Mouse (Mus musculus): ENCODE measurements around the gene Prrc2b. TPM values are rescaled to one million over a fixed set of nuclear protein-coding genes. Genes with fewer than 3 reads are reported as not detected.

Gene Prrc2b
- polyA plus RNA-seq, 1 experiment from 2014 or later, result 49.7 TPM

- no peaks in the 10 kb centered on the region for H3K4me1 ChIP-seq (ENCODE audit: control insufficient read depth, insufficient read depth, low read depth, low read length)
- no peak overlapping the region for H3K27ac ChIP-seq (ENCODE audit: low read depth, low read length)
- H3K4me3 ChIP-seq (ENCODE audit: low read length), result no peak overlapping the region
- no peak overlapping the region for H3K9ac ChIP-seq (ENCODE audit: low read depth, low read length)
- H3K27me3 ChIP-seq (replicated peaks; ENCODE audit: control insufficient read depth, insufficient read depth, low read length), result no peaks in the 10 kb centered on the region
- H3K9me3 ChIP-seq (ENCODE audit: control insufficient read depth, low read length), result no peaks in the 10 kb centered on the region
- WGBS, result 81% methylated on average over 11 of the region's 11 CpGs
- no peak overlapping the region for H3K4me2 ChIP-seq (ENCODE audit: low read length)
- peaks cover 98% of the 10 kb centered on the region for H3K36me3 ChIP-seq (ENCODE audit: control insufficient read depth, insufficient read depth, low read length)
- no peak for ATAC-seq
Observed at GRCm38 (mm10) chr2:32218541-32219334, 67.9 kb downstream of the Prrc2b start.

- Histone ChIP-seq H3K4me3 (ENCODE audit: low read length) (no peak overlapping the region), H3K9me3 (ENCODE audit: control insufficient read depth, low read length) (no peaks in the 10 kb centered on the region), H3K27ac (ENCODE audit: low read depth, low read length) (no peak overlapping the region), H3K4me1 (ENCODE audit: control insufficient read depth, insufficient read depth, low read depth, low read length) (no peaks in the 10 kb centered on the region), H3K27me3 (replicated peaks; ENCODE audit: control insufficient read depth, insufficient read depth, low read length) (no peaks in the 10 kb centered on the region), H3K9ac (ENCODE audit: low read depth, low read length) (no peak overlapping the region), H3K36me3 (ENCODE audit: control insufficient read depth, insufficient read depth, low read length) (peaks cover 98% of the 10 kb centered on the region), H3K4me2 (ENCODE audit: low read length) (no peak overlapping the region)
- ATAC-seq, result no peak
- WGBS, result 93% methylated on average over 14 of the region's 14 CpGs
Observed at GRCm38 (mm10) chr2:32219501-32219900, 68.6 kb downstream of the Prrc2b start.

DNA sequence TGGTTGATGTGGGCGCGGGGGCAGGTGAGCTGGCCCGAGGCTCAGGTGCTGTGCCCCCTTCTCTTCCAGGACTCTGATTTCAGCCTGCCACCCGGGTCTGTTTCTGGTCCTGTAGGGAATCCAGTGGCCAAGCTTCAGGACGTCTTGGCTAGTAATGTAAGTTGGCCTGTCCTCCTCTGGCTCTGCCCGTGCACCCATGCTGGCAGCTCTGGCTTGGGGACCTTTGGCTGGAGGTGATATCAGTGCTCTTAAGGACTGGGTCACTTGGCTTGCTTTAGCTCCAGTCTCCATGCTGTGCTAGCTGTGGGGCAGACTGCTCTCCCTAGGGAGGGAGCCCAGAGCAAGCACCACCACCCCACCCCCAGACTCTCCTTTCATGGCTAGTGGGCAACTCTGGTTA is 69.1 kb downstream of the Prrc2b start:
- Histone ChIP-seq H3K4me1 (ENCODE audit: control insufficient read depth, insufficient read depth, low read depth, low read length) (no peaks in the 10 kb centered on the region), H3K4me2 (ENCODE audit: low read length) (no peak overlapping the region), H3K9me3 (ENCODE audit: control insufficient read depth, low read length) (no peaks in the 10 kb centered on the region), H3K9ac (ENCODE audit: low read depth, low read length) (no peak overlapping the region), H3K27me3 (replicated peaks; ENCODE audit: control insufficient read depth, insufficient read depth, low read length) (no peaks in the 10 kb centered on the region), H3K4me3 (ENCODE audit: low read length) (no peak overlapping the region), H3K27ac (ENCODE audit: low read depth, low read length) (no peak overlapping the region), H3K36me3 (ENCODE audit: control insufficient read depth, insufficient read depth, low read length) (peaks cover 94% of the 10 kb centered on the region)
- no peak for ATAC-seq
- whole genome bisulfite sequencing, result 95% methylated on average over 6 of the region's 6 CpGs

DNA sequence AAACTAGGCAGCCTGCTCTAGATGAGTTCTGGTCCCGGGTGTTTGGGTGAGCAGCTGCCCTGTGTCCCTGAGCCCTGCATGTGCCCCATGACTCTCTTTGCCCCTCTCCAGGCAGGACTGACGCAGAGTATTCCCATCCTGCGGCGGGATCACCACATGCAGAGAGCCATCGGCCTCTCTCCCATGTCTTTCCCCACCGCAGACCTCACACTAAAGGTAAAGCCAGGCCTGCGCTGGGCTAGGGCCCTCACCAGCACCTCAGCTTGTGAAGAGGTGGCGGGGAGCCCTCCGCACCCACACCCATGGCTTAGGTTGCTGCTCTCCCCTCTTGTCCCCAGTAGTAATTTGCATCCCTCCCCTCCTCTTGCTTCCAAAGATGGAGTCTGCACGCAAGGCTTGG is 70.1 kb downstream of the Prrc2b start:
- 92% methylated on average over 10 of the region's 10 CpGs for WGBS
- no peak for ATAC-seq
- Histone ChIP-seq H3K27ac (ENCODE audit: low read depth, low read length) (no peak overlapping the region), H3K9me3 (ENCODE audit: control insufficient read depth, low read length) (no peaks in the 10 kb centered on the region), H3K4me1 (ENCODE audit: control insufficient read depth, insufficient read depth, low read depth, low read length) (no peaks in the 10 kb centered on the region), H3K4me3 (ENCODE audit: low read length) (no peak overlapping the region), H3K27me3 (replicated peaks; ENCODE audit: control insufficient read depth, insufficient read depth, low read length) (no peaks in the 10 kb centered on the region), H3K4me2 (ENCODE audit: low read length) (no peak overlapping the region), H3K9ac (ENCODE audit: low read depth, low read length) (no peak overlapping the region), H3K36me3 (ENCODE audit: control insufficient read depth, insufficient read depth, low read length) (peaks cover 94% of the 10 kb centered on the region)

DNA sequence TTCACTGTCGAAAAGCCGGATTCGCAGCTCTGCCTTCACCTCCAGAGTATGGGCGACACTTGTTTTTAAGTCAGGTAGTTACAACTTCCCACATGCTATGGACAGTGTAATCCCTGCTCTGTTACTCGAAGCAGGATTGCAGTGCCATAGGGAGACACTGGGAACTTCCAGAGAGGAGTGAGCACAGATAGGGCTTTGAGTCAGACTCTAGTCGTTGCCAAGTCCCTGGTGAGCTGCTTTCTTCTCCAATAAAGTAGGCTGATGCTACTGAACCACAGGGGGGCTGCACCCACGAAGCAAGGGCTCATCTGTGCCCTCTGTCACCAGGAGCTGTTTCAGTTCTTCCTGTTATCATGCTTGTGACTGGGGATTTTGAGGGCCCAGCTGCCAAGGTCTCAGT is 70.7 kb downstream of the Prrc2b start:
- Histone ChIP-seq H3K4me1 (ENCODE audit: control insufficient read depth, insufficient read depth, low read depth, low read length) (no peaks in the 10 kb centered on the region), H3K27me3 (replicated peaks; ENCODE audit: control insufficient read depth, insufficient read depth, low read length) (no peaks in the 10 kb centered on the region), H3K27ac (ENCODE audit: low read depth, low read length) (no peak overlapping the region), H3K9me3 (ENCODE audit: control insufficient read depth, low read length) (no peaks in the 10 kb centered on the region), H3K9ac (ENCODE audit: low read depth, low read length) (no peak overlapping the region), H3K36me3 (ENCODE audit: control insufficient read depth, insufficient read depth, low read length) (peaks cover 94% of the 10 kb centered on the region), H3K4me3 (ENCODE audit: low read length) (no peak overlapping the region), H3K4me2 (ENCODE audit: low read length) (no peak overlapping the region)
- WGBS, result 90% methylated on average over 7 of the region's 7 CpGs
- ATAC-seq, result no peak

DNA sequence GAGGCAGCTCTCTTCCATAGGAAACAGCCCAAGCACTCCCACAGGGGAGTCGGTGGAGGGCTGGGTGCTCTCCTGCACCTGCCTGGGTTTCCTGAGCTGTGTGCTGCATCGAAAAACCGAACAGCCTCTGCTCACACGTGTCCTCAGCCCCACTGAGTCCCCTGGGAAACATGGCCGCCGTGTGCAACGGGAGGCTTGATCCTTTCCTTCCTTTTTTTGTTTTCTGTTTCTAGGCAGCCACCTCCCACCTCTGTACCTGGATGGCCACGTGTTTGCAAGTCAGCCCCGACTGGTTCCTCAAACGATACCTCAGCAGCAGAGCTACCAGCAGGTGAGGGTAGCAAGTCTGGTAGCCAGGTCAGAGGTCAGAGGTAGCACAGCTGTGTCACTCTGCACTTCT is 71.2 kb downstream of the Prrc2b start:
- Histone ChIP-seq H3K4me3 (ENCODE audit: low read length) (no peak overlapping the region), H3K9me3 (ENCODE audit: control insufficient read depth, low read length) (no peaks in the 10 kb centered on the region), H3K9ac (ENCODE audit: low read depth, low read length) (no peak overlapping the region), H3K27ac (ENCODE audit: low read depth, low read length) (no peak overlapping the region), H3K36me3 (ENCODE audit: control insufficient read depth, insufficient read depth, low read length) (peaks cover 94% of the 10 kb centered on the region), H3K4me2 (ENCODE audit: low read length) (no peak overlapping the region), H3K27me3 (replicated peaks; ENCODE audit: control insufficient read depth, insufficient read depth, low read length) (no peaks in the 10 kb centered on the region), H3K4me1 (ENCODE audit: control insufficient read depth, insufficient read depth, low read depth, low read length) (no peaks in the 10 kb centered on the region)
- 88% methylated on average over 10 of the region's 10 CpGs for WGBS
- ATAC-seq, result no peak

- Histone ChIP-seq H3K36me3 (ENCODE audit: control insufficient read depth, insufficient read depth, low read length) (peaks cover 33% of the 10 kb centered on the region), H3K9ac (ENCODE audit: low read depth, low read length) (peak overlapping the region; percentile 77), H3K4me3 (ENCODE audit: low read length) (peak overlapping the region; percentile 67), H3K27ac (ENCODE audit: low read depth, low read length) (peak overlapping the region; percentile 49), H3K4me2 (ENCODE audit: low read length) (peak overlapping the region; percentile 88), H3K9me3 (ENCODE audit: control insufficient read depth, low read length) (no peaks in the 10 kb centered on the region), H3K4me1 (ENCODE audit: control insufficient read depth, insufficient read depth, low read depth, low read length) (peaks cover 21% of the 10 kb centered on the region), H3K27me3 (replicated peaks; ENCODE audit: control insufficient read depth, insufficient read depth, low read length) (no peaks in the 10 kb centered on the region)
- WGBS, result 33% methylated on average over 7 of the region's 7 CpGs
- ATAC-seq, result no peak
Observed at GRCm38 (mm10) chr2:32235433-32235832, 84.6 kb downstream of the Prrc2b start.

- H3K9ac ChIP-seq (ENCODE audit: low read depth, low read length), result peak within 1 kb of the TSS; percentile 77
- no peaks in the 10 kb centered on the region for H3K9me3 ChIP-seq (ENCODE audit: control insufficient read depth, low read length)
- WGBS, result under 1% methylated on average over 54 of the region's 54 CpGs
- peak; percentile 94 for ATAC-seq
- H3K27me3 ChIP-seq (replicated peaks; ENCODE audit: control insufficient read depth, insufficient read depth, low read length), result no peaks in the 10 kb centered on the region
- H3K36me3 ChIP-seq (ENCODE audit: control insufficient read depth, insufficient read depth, low read length), result peaks cover 27% of the 10 kb centered on the region
- peaks cover 21% of the 10 kb centered on the region for H3K4me1 ChIP-seq (ENCODE audit: control insufficient read depth, insufficient read depth, low read depth, low read length)
- peak within 1 kb of the TSS; percentile 85 for H3K27ac ChIP-seq (ENCODE audit: low read depth, low read length)
- peak within 1 kb of the TSS; percentile 88 for H3K4me2 ChIP-seq (ENCODE audit: low read length)
- H3K4me3 ChIP-seq (ENCODE audit: low read length), result peak within 1 kb of the TSS; percentile 67
Observed at GRCm38 (mm10) chr2:32235886-32236759, 85.2 kb downstream of the Prrc2b start, which contains the start of gene Pomt1. Gene Pomt1, plus strand, starts transcription at chr2:32236590.
